Mouse (Mus musculus): ENCODE results near the gene Tmem256. TPM values are rescaled to one million over a fixed set of nuclear protein-coding genes. Genes with fewer than 3 reads are reported as not detected.

Tmem256 gene
- polyA plus RNA-seq, 1 experiment = 97.1 TPM

GRCm38 (mm10) chr11:69880506-69880852 lies 42.2 kb downstream of the Tmem256 start:
- Histone ChIP-seq H3K4me3 (ENCODE audit: low read depth, low read length) (peak overlapping the region; percentile 81), H3K4me1 (ENCODE audit: control insufficient read depth, insufficient read depth, low read length) (peaks cover 1% of the 10 kb centered on the region), H3K36me3 (ENCODE audit: control insufficient read depth, insufficient read depth, low read length, poor library complexity, severe bottlenecking) (no peaks in the 10 kb centered on the region), H3K27ac (ENCODE audit: insufficient read depth, low read length) (peak overlapping the region; percentile 34; the same call in 1 of the 2 replicates), H3K9me3 (replicated peaks; ENCODE audit: control insufficient read depth, insufficient read depth, low read length, poor library complexity, severe bottlenecking) (no peaks in the 10 kb centered on the region), H3K9ac (ENCODE audit: low read depth, poor library complexity, severe bottlenecking) (peak overlapping the region; percentile 49), H3K27me3 (ENCODE audit: control insufficient read depth, insufficient read depth, low read length, poor library complexity, severe bottlenecking) (no peaks in the 10 kb centered on the region)
- TF ChIP-seq POLR2A (IDR thresholded peaks at IDR 0.05; ENCODE audit: insufficient read depth, low read length) = no peak
- peak; percentile 66 for TF ChIP-seq CTCF (IDR thresholded peaks at IDR 0.05; ENCODE audit: low read depth, low read length)

GRCm38 (mm10) chr11:69880853-69881603 lies 42.7 kb downstream of the Tmem256 start, which contains the start of gene Kctd11:
Gene Kctd11 (minus strand): TSS chr11:69881406.
- Histone ChIP-seq H3K27me3 (ENCODE audit: control insufficient read depth, insufficient read depth, low read length, poor library complexity, severe bottlenecking) (no peaks in the 10 kb centered on the region), H3K36me3 (ENCODE audit: control insufficient read depth, insufficient read depth, low read length, poor library complexity, severe bottlenecking) (no peaks in the 10 kb centered on the region), H3K9me3 (replicated peaks; ENCODE audit: control insufficient read depth, insufficient read depth, low read length, poor library complexity, severe bottlenecking) (no peaks in the 10 kb centered on the region), H3K9ac (ENCODE audit: low read depth, poor library complexity, severe bottlenecking) (peak within 1 kb of the TSS; percentile 49), H3K4me3 (ENCODE audit: low read depth, low read length) (peak within 1 kb of the TSS; percentile 81), H3K4me1 (ENCODE audit: control insufficient read depth, insufficient read depth, low read length) (peaks cover 1% of the 10 kb centered on the region), H3K27ac (ENCODE audit: insufficient read depth, low read length) (peak within 1 kb of the TSS; percentile 34; the same call in 1 of the 2 replicates)
- TF ChIP-seq CTCF (IDR thresholded peaks at IDR 0.05; ENCODE audit: low read depth, low read length) (peak; percentile 4), EP300 (IDR thresholded peaks at IDR 0.05; ENCODE audit: insufficient read depth, low read depth, low read length) (no peak)

- TF ChIP-seq POLR2A (IDR thresholded peaks at IDR 0.05; ENCODE audit: insufficient read depth, low read length) (no peak), EP300 (IDR thresholded peaks at IDR 0.05; ENCODE audit: insufficient read depth, low read depth, low read length) (no peak), CTCF (IDR thresholded peaks at IDR 0.05; ENCODE audit: low read depth, low read length) (no peak)
- H3K27me3 ChIP-seq (ENCODE audit: control insufficient read depth, insufficient read depth, low read length, poor library complexity, severe bottlenecking) = no peaks in the 10 kb centered on the region
- H3K4me3 ChIP-seq (ENCODE audit: low read depth, low read length) = peak overlapping the region; percentile 81
- peak overlapping the region; percentile 49 for H3K9ac ChIP-seq (ENCODE audit: low read depth, poor library complexity, severe bottlenecking)
- H3K27ac ChIP-seq (ENCODE audit: insufficient read depth, low read length) = peak overlapping the region; percentile 21; the same call in 1 of the 2 replicates
- H3K9me3 ChIP-seq (replicated peaks; ENCODE audit: control insufficient read depth, insufficient read depth, low read length, poor library complexity, severe bottlenecking) = no peaks in the 10 kb centered on the region
- H3K4me1 ChIP-seq (ENCODE audit: control insufficient read depth, insufficient read depth, low read length) = peaks cover 1% of the 10 kb centered on the region
- no peaks in the 10 kb centered on the region for H3K36me3 ChIP-seq (ENCODE audit: control insufficient read depth, insufficient read depth, low read length, poor library complexity, severe bottlenecking)
Observed at GRCm38 (mm10) chr11:69881787-69882670, 43.7 kb downstream of the Tmem256 start.

- no peaks in the 10 kb centered on the region for H3K9me3 ChIP-seq (replicated peaks; ENCODE audit: control insufficient read depth, insufficient read depth, low read length, poor library complexity, severe bottlenecking)
- TF ChIP-seq CTCF (IDR thresholded peaks at IDR 0.05; ENCODE audit: low read depth, low read length) (peak; percentile 88), POLR2A (IDR thresholded peaks at IDR 0.05; ENCODE audit: insufficient read depth, low read length) (no peak)
- no peak overlapping the region for H3K4me3 ChIP-seq (ENCODE audit: low read depth, low read length)
- no peak overlapping the region for H3K9ac ChIP-seq (ENCODE audit: low read depth, poor library complexity, severe bottlenecking)
- no peaks in the 10 kb centered on the region for H3K27me3 ChIP-seq (ENCODE audit: control insufficient read depth, insufficient read depth, low read length, poor library complexity, severe bottlenecking)
- H3K27ac ChIP-seq (ENCODE audit: insufficient read depth, low read length) = no peak overlapping the region
- H3K4me1 ChIP-seq (ENCODE audit: control insufficient read depth, insufficient read depth, low read length) = peaks cover 1% of the 10 kb centered on the region
- no peaks in the 10 kb centered on the region for H3K36me3 ChIP-seq (ENCODE audit: control insufficient read depth, insufficient read depth, low read length, poor library complexity, severe bottlenecking)
Observed at GRCm38 (mm10) chr11:69883066-69883465, 44.8 kb downstream of the Tmem256 start.

GRCm38 (mm10) chr11:69883527-69884151 lies 45.3 kb downstream of the Tmem256 start:
- H3K4me3 ChIP-seq (ENCODE audit: low read depth, low read length) = no peak overlapping the region
- no peak overlapping the region for H3K27ac ChIP-seq (ENCODE audit: insufficient read depth, low read length)
- H3K9me3 ChIP-seq (replicated peaks; ENCODE audit: control insufficient read depth, insufficient read depth, low read length, poor library complexity, severe bottlenecking) = no peaks in the 10 kb centered on the region
- H3K27me3 ChIP-seq (ENCODE audit: control insufficient read depth, insufficient read depth, low read length, poor library complexity, severe bottlenecking) = no peaks in the 10 kb centered on the region
- TF ChIP-seq EP300 (IDR thresholded peaks at IDR 0.05; ENCODE audit: insufficient read depth, low read depth, low read length) (no peak), CTCF (IDR thresholded peaks at IDR 0.05; ENCODE audit: low read depth, low read length) (no peak), POLR2A (IDR thresholded peaks at IDR 0.05; ENCODE audit: insufficient read depth, low read length) (no peak)
- H3K36me3 ChIP-seq (ENCODE audit: control insufficient read depth, insufficient read depth, low read length, poor library complexity, severe bottlenecking) = no peaks in the 10 kb centered on the region
- no peak overlapping the region for H3K9ac ChIP-seq (ENCODE audit: low read depth, poor library complexity, severe bottlenecking)
- no peaks in the 10 kb centered on the region for H3K4me1 ChIP-seq (ENCODE audit: control insufficient read depth, insufficient read depth, low read length)
